Mouse (Mus musculus) C2C12 (cell line): ENCODE results near the gene Mturn. TPM values are rescaled to one million over a fixed set of nuclear protein-coding genes. Genes with fewer than 3 reads are reported as not detected.

Experiments used
- H3K27me3 ChIP-seq: one replicate; pipeline ENCODE4 v1.6.1; 2011; ENCODE audit not compliant: control insufficient read depth, insufficient read depth, insufficient read length
- H3K36me3 ChIP-seq: one replicate; pipeline ENCODE4 v1.6.1; 2011; ENCODE audit not compliant: control insufficient read depth, insufficient read depth
- H3K4me3 ChIP-seq: one replicate; pipeline ENCODE4 v1.5.1; 2011; ENCODE audit warnings: mild to moderate bottlenecking, control low read depth; ENCODE audit not compliant: poor library complexity, insufficient read depth, severe bottlenecking
- H3K79me2 ChIP-seq: one replicate; pipeline ENCODE4 v1.6.1; 2011; ENCODE audit not compliant: control insufficient read depth, insufficient read depth
- H3K79me3 ChIP-seq: one replicate; pipeline ENCODE4 v1.6.1; 2011; ENCODE audit warnings: low read depth, control low read depth
- H3ac ChIP-seq: one replicate; pipeline ENCODE3; 2011; ENCODE audit warnings: low read depth; ENCODE audit not compliant: control insufficient read depth, insufficient read length
- CEBPB ChIP-seq: IDR thresholded peaks from one replicate; pipeline ENCODE4 v1.6.1; 2011; ENCODE audit warnings: low read depth, mild to moderate bottlenecking, control low read depth, moderate library complexity
- CTCF ChIP-seq: IDR thresholded peaks from one replicate; pipeline ENCODE4 v1.5.1; 2011; ENCODE audit not compliant: control insufficient read depth, insufficient read depth, insufficient read length
- FOSL1 ChIP-seq: IDR thresholded peaks from one replicate; pipeline ENCODE4 v1.8.0; 2011; ENCODE audit warnings: mild to moderate bottlenecking, low read length; ENCODE audit not compliant: poor library complexity, insufficient read depth, severe bottlenecking
- MAX ChIP-seq: IDR thresholded peaks from one replicate; pipeline ENCODE4 v1.6.1; 2011; ENCODE audit warnings: mild to moderate bottlenecking, control low read depth
- MYOD1 ChIP-seq: IDR thresholded peaks from one replicate; pipeline ENCODE4 v1.6.1; 2011; ENCODE audit warnings: low read depth; ENCODE audit not compliant: control insufficient read depth, insufficient read length
- MYOG ChIP-seq: IDR thresholded peaks from one replicate; pipeline ENCODE4 v1.6.1; 2011; ENCODE audit not compliant: control insufficient read depth, insufficient read length; ENCODE audit errors: extremely low read depth
- USF1 ChIP-seq: IDR thresholded peaks from one replicate; pipeline ENCODE4 v1.6.1; 2011; ENCODE audit warnings: low read depth, mild to moderate bottlenecking, control low read depth, moderate library complexity
- polyA plus RNA-seq: library from polyadenylated mRNA; unstranded; fragments of >200 nt; fragmentation: generic; extraction: Trizol; gene quantifications from one replicate; pipeline ENCODE4 v1.2.1, GENCODE M21; 2012; ENCODE audit warnings: missing spikeins

Mturn gene
- polyA plus RNA-seq, 1 experiment = 1.3 TPM

DNA sequence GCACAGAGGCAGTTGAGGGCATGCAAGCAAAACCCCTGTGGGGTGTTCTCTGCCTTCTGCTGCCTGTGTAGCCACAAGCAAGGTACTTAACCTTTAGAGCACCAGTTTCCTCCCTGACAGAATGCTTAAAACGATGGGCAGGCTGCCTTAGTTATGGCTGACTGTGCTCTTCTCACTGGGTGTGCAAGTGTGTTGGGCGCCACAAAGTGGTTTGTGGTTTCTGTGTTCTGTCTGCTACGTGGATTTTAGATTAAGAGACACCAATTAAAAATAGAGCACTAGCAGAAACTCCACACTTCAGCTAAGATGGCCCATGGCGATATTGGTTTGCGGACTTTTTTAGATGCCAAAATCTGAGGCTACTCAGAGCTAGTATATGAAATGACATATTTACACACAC lies 3.7 kb downstream of the Mturn start:
- Histone ChIP-seq H3K79me2 (no peaks in the 10 kb centered on the region), H3K4me3 (no peak overlapping the region), H3K79me3 (no peaks in the 10 kb centered on the region), H3K36me3 (no peaks in the 10 kb centered on the region), H3K27me3 (no peaks in the 10 kb centered on the region), H3ac (no peak overlapping the region)
- TF ChIP-seq CEBPB (no peak), MYOG (no peak), USF1 (no peak), CTCF (no peak), MAX (no peak), FOSL1 (no peak), MYOD1 (no peak)

DNA sequence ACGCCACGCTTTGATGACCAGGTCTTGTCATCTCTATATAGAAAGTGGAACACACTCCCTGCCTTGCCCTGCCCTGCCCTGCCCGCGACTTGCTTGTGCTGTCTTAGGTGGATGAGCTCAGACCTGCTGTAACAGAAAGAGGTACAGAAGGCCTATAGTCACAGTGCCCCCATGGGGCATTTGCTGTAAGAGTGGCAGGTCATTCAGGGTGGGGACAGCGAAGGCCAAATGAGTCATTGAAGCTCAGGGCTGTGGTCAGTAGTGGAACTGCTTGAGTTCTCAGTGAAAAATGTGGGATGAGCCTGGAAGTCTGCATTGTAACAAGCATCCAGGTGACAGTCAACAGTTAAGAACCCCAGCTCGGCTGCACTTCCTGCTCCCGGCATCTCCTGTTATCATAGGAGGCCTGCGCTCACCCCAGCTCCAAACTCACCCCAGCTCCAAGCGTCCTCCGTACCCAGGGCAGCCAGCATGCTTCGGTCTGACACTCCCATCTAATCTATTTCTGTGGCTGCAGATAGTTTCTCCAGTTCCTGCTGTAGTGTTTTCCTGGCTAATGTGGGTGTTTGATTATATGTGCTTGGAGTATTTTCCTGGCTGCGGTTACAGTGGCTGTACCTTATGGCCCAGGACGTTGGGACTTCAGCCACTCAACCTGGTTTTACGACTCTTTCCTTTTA lies 4.4 kb downstream of the Mturn start:
- Histone ChIP-seq H3K79me3 (no peaks in the 10 kb centered on the region), H3K27me3 (no peaks in the 10 kb centered on the region), H3ac (no peak overlapping the region), H3K79me2 (no peaks in the 10 kb centered on the region), H3K36me3 (no peaks in the 10 kb centered on the region), H3K4me3 (no peak overlapping the region)
- TF ChIP-seq MYOG = no peak
- TF ChIP-seq FOSL1 = peak; percentile 19

DNA sequence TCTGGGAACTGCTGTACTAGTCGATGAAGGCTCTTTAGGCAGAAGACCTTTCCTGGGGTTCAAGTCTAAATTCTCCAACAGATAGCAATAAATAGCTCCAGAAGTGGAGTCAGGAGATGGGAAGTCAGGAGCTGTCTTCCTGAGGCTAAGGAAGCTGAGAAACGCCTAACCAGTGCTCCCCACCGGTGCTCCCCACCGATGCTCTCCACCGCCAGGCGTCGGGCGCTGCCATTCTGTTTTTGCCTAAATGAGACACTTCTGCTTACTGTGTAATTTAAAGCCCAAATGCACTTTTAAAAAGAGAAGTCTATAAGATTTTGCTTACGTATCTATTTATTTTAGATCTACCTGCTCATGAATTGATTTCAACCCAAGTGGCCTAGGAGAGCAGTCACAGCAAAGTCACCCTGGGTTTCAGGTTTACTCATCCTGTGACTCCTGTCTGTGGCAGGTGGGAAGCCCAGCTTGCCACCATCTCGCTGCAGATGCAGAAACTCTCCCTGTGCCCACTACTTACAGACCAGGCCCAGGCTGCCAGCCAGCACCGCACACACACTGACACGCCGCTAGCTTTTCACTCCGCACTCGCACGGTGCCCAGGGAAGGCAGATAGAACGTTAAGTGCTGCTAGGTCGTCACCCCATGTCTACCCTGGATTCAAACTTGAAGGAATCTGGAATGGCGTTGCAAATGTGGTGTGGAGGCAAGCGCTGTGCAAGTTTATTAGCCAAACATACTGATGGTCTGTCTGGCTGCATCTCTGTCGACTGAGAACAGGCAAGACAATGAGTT lies 5.7 kb downstream of the Mturn start:
- Histone ChIP-seq H3K36me3 (no peaks in the 10 kb centered on the region), H3K27me3 (no peaks in the 10 kb centered on the region), H3K4me3 (no peak overlapping the region), H3ac (no peak overlapping the region), H3K79me3 (no peaks in the 10 kb centered on the region), H3K79me2 (no peaks in the 10 kb centered on the region)
- TF ChIP-seq MYOD1 = no peak
- TF ChIP-seq USF1 = no peak
- TF ChIP-seq CEBPB = no peak
- no peak for TF ChIP-seq MAX
- no peak for TF ChIP-seq MYOG
- TF ChIP-seq FOSL1 = no peak
- no peak for TF ChIP-seq CTCF

- Histone ChIP-seq H3K79me3 (no peaks in the 10 kb centered on the region), H3K79me2 (no peaks in the 10 kb centered on the region), H3K27me3 (no peaks in the 10 kb centered on the region), H3K36me3 (no peaks in the 10 kb centered on the region), H3K4me3 (no peak overlapping the region), H3ac (no peak overlapping the region)
- TF ChIP-seq USF1 = no peak
- no peak for TF ChIP-seq MYOG
- TF ChIP-seq CEBPB = no peak
- no peak for TF ChIP-seq MYOD1
- no peak for TF ChIP-seq MAX
- TF ChIP-seq CTCF = no peak
- TF ChIP-seq FOSL1 = no peak
These were observed 7.3 kb downstream of the Mturn start for GRCm38 (mm10) chr6:54688467-54689323.

- Histone ChIP-seq H3K79me2 (no peaks in the 10 kb centered on the region), H3K79me3 (no peaks in the 10 kb centered on the region)
- TF ChIP-seq FOSL1 = no peak
- TF ChIP-seq USF1 = no peak
- no peak for TF ChIP-seq CTCF
- no peak for TF ChIP-seq CEBPB
- TF ChIP-seq MYOD1 = no peak
- TF ChIP-seq MAX = no peak
- TF ChIP-seq MYOG = no peak
These were observed 8.3 kb downstream of the Mturn start for GRCm38 (mm10) chr6:54689686-54690085.

More at GRCm38 (mm10) chr6:54689686-54690085, 8.3 kb downstream of the Mturn start:
- Histone ChIP-seq H3K36me3 (no peaks in the 10 kb centered on the region), H3K4me3 (no peak overlapping the region), H3K27me3 (no peaks in the 10 kb centered on the region), H3ac (no peak overlapping the region)
